Mouse (Mus musculus) lung, embryonic 16.5 days (tissue): ENCODE data around the gene Gm16405. TPM values are rescaled to one million over a fixed set of nuclear protein-coding genes. Genes with fewer than 3 reads are reported as not detected.
"Not testable (repeated sequence)": the region's sequence is repeated elsewhere in the genome, so short reads cannot be mapped to it uniquely, and the experiment has no call there.

Source experiments
- ATAC-seq: fragments of 200-750 bp; cut with Nextera tagmentation; 2 replicates; pipeline ENCODE4 v1.8.0; 2017; ENCODE audit warnings: low read depth, mild to moderate bottlenecking, moderate library complexity
- H3K27ac ChIP-seq: fragments of 300-500 bp; sonication (generic); 2 replicates; pipeline ENCODE4 v1.5.1; 2014; ENCODE audit warnings: mild to moderate bottlenecking, control low read depth, low read length
- H3K27me3 ChIP-seq: fragments of 300-500 bp; sonication (generic); 2 replicates; pipeline ENCODE4 v1.6.1; 2014; ENCODE audit warnings: low read depth, low read length, mixed read lengths; ENCODE audit not compliant: control insufficient read depth, insufficient read depth
- H3K36me3 ChIP-seq: fragments of 300-500 bp; sonication (generic); 2 replicates; pipeline ENCODE4 v1.6.1; 2014; ENCODE audit warnings: low read length; ENCODE audit not compliant: control insufficient read depth, insufficient read depth
- H3K4me1 ChIP-seq: fragments of 300-500 bp; sonication (generic); replicated peaks from 2 replicates; pipeline ENCODE4 v1.6.1; 2014; ENCODE audit warnings: low read length, mixed read lengths; ENCODE audit not compliant: control insufficient read depth, insufficient read depth
- H3K4me2 ChIP-seq: fragments of 300-500 bp; sonication (generic); 2 replicates; pipeline ENCODE4 v1.6.1; 2014; ENCODE audit warnings: low read depth, low read length, control low read depth
- H3K4me3 ChIP-seq: fragments of 300-500 bp; sonication (generic); 2 replicates; pipeline ENCODE4 v1.5.1; 2014; ENCODE audit warnings: mild to moderate bottlenecking, low read length, control low read depth
- H3K9ac ChIP-seq: fragments of 300-500 bp; sonication (generic); 2 replicates; pipeline ENCODE4 v1.6.1; 2014; ENCODE audit warnings: low read length, control low read depth
- H3K9me3 ChIP-seq: fragments of 300-500 bp; sonication (generic); 2 replicates; pipeline ENCODE4 v1.6.1; 2016; ENCODE audit warnings: low read length; ENCODE audit not compliant: control insufficient read depth
- WGBS: fragments of 180-500 bp; shearing (Covaris S2); extraction: QIAGEN DNeasy Blood & Tissue Kit; methylation state at CpG from one replicate; pipeline ENCODE4 v1.1.7; 2014; 5-methylcytosine and 5-hydroxymethylcytosine counted together
- polyA plus RNA-seq: library from polyadenylated mRNA; unstranded; fragments of >200 nt; fragmentation: Nextera tagmentation; extraction: Ambion mirVana; gene quantifications from 2 replicates; pipeline ENCODE4 v1.2.1, GENCODE M21; 2015

The Gm16405 gene
- polyA plus RNA-seq, result not detected in 2 replicates

- H3K4me2 ChIP-seq, H3K9me3 ChIP-seq, H3K27me3 ChIP-seq, H3K36me3 ChIP-seq, H3K4me3 ChIP-seq, H3K9ac ChIP-seq, ATAC-seq, H3K27ac ChIP-seq, H3K4me1 ChIP-seq: not testable (repeated sequence)
- no CpG with 5 or more reads among the region's 7 CpGs for WGBS
Observed at GRCm38 (mm10) chrX:54530908-54531307, at the start of gene Gm16405. Gm16405 (plus strand) TSS chrX:54531208.

Other genes with a start within 250 kb of the Gm16405 start
- gene Gm16430, start 91.0 kb downstream of the Gm16405 start, polyA plus RNA-seq, result not detected in 2 replicates